Mouse (Mus musculus): ENCODE results near the gene Fut2. TPM values are rescaled to one million over a fixed set of nuclear protein-coding genes. Genes with fewer than 3 reads are reported as not detected.

The Fut2 gene
- total RNA-seq, 1 experiment: 0.27 TPM

DNA sequence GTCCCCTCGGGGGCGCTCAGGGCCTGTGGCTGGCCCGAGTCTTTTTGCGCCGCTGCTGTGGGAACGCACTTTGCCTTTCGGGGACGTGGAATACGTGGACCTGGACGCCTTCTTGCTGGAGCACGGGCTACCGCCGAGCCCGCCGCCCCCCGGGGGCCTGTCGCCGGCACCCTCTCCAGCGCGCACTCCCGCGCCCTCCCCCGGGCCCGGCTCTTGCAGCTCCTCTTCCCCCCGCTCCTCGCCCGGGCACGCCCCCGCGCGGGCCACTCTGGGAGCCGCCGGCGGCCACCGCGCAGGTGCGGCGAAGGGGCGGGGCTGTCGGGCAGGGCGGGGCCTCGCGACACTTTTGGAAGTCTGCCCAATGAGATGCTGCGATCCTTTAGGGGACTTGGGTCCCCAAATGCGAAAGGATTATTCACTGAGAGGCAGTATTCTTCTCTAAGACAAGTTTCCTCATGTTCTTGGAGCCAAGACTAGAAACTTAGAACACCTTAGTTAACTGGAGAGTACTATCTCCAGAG, 40.6 kb upstream of the Fut2 start:
- in situ Hi-C loops (cut with MboI; ENCODE audit: low sequenced_read_pairs in 2 of 2, unreplicated experiment in 2 of 2): no loop called here
- H3K4me3 ChIP-seq (ENCODE audit: insufficient read depth in 1 of 2, low read depth in 1 of 2, low read length in 2 of 2, poor library complexity in 1 of 2, severe bottlenecking in 1 of 2): peak overlapping the region; percentile 80 to 85
- H3K27ac ChIP-seq (ENCODE audit: insufficient read depth, low read depth, low read length, poor library complexity, severe bottlenecking): peak overlapping the region; percentile 56
- H3K4me1 ChIP-seq (ENCODE audit: control insufficient read depth in 2 of 2, insufficient read depth in 2 of 2, low read length in 2 of 2, poor library complexity in 1 of 2): peaks cover 5 to 30% of the 10 kb centered on the region in 2 experiments; a peak in 3 of 4 replicates
- DNase-seq (ENCODE audit: low read depth, low spot score): no peak
- H3K36me3 ChIP-seq (ENCODE audit: control insufficient read depth, insufficient read depth, low read length, poor library complexity, severe bottlenecking): peaks cover 14% of the 10 kb centered on the region; the same call in 1 of the 2 replicates
- H3K9me3 ChIP-seq (ENCODE audit: control insufficient read depth, insufficient read depth, low read depth, low read length): no peaks in the 10 kb centered on the region
- H3K9ac ChIP-seq (ENCODE audit: insufficient read depth, low read depth, low read length, poor library complexity, severe bottlenecking): peak overlapping the region; percentile 83
- no peak for TF ChIP-seq HCFC1 (IDR thresholded peaks at IDR 0.05; ENCODE audit: borderline replicate concordance, insufficient read depth, low read length)
- TF ChIP-seq ZNF384 (IDR thresholded peaks at IDR 0.05; ENCODE audit: low read depth, low read length): no peak
- no peak for TF ChIP-seq ZC3H11A (IDR thresholded peaks at IDR 0.05; ENCODE audit: borderline replicate concordance, low read depth, low read length)
- no peak for TF ChIP-seq CHD2 (IDR thresholded peaks at IDR 0.05; ENCODE audit: low read depth, low read length)
- TF ChIP-seq MAFK (IDR thresholded peaks at IDR 0.05; ENCODE audit: insufficient read depth, low read depth, low read length): no peak

DNA sequence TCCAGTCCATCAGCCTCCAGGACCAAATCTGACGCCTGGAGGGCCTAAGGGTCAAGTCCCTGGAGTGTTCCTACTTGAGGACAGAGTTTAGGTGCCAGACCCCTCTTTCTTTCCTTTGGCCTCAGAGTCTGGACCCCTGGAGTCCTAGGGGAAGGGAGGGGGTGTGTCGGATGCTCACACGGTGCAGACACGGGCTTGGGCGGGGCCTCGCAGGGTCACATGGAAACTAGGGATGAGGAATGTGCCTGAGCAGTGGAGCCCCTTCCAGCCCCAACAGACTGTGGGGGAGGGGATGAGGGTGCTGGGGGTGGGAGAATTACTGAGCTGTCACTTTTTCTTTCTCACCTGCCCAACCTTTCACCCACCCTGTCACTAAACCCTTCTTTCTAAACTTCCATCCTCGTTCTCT, 39.7 kb upstream of the Fut2 start:
- no peak overlapping the region for H3K27ac ChIP-seq (ENCODE audit: insufficient read depth, low read depth, low read length, poor library complexity, severe bottlenecking)
- peaks cover 5 to 28% of the 10 kb centered on the region in 2 experiments; a peak in 3 of 4 replicates for H3K4me1 ChIP-seq (ENCODE audit: control insufficient read depth in 2 of 2, insufficient read depth in 2 of 2, low read length in 2 of 2, poor library complexity in 1 of 2)

DNA sequence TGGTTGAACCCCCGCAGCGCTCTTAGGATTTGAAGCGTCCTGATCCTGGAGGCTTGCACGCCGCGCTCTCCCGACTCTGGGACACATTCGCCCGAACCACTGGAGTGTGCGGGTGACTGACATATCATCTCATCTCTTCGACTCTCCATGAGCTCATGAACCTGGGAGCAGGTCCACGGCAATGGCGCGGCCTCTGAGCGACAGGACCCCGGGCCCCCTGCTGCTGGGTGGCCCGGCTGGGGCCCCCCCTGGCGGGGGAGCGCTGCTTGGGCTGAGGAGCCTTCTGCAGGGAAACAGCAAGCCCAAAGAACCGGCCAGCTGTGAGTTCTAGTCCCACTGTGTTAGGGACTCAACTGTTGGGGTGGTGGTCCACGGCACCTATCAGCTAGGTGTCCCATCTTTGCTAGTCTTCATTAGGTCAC, 39.3 kb upstream of the Fut2 start:
- peak overlapping the region; percentile 80 to 85 for H3K4me3 ChIP-seq (ENCODE audit: insufficient read depth in 1 of 2, low read depth in 1 of 2, low read length in 2 of 2, poor library complexity in 1 of 2, severe bottlenecking in 1 of 2)
- in situ Hi-C loops (cut with MboI; ENCODE audit: low sequenced_read_pairs in 2 of 2, unreplicated experiment in 2 of 2): no loop called here
- peaks cover 5 to 24% of the 10 kb centered on the region in 2 experiments; a peak in 3 of 4 replicates for H3K4me1 ChIP-seq (ENCODE audit: control insufficient read depth in 2 of 2, insufficient read depth in 2 of 2, low read length in 2 of 2, poor library complexity in 1 of 2)
- H3K9me3 ChIP-seq (ENCODE audit: control insufficient read depth, insufficient read depth, low read depth, low read length): no peaks in the 10 kb centered on the region
- no peak overlapping the region for H3K27ac ChIP-seq (ENCODE audit: insufficient read depth, low read depth, low read length, poor library complexity, severe bottlenecking)
- H3K36me3 ChIP-seq (ENCODE audit: control insufficient read depth, insufficient read depth, low read length, poor library complexity, severe bottlenecking): peaks cover 2% of the 10 kb centered on the region; the same call in 1 of the 2 replicates
- DNase-seq (ENCODE audit: low read depth, low spot score): no peak
- H3K9ac ChIP-seq (ENCODE audit: insufficient read depth, low read depth, low read length, poor library complexity, severe bottlenecking): peak overlapping the region; percentile 55; the same call in 1 of the 2 replicates
- no peak for TF ChIP-seq ZC3H11A (IDR thresholded peaks at IDR 0.05; ENCODE audit: borderline replicate concordance, low read depth, low read length)
- TF ChIP-seq HCFC1 (IDR thresholded peaks at IDR 0.05; ENCODE audit: borderline replicate concordance, insufficient read depth, low read length): no peak
- no peak for TF ChIP-seq ZNF384 (IDR thresholded peaks at IDR 0.05; ENCODE audit: low read depth, low read length)
- no peak for TF ChIP-seq CHD2 (IDR thresholded peaks at IDR 0.05; ENCODE audit: low read depth, low read length)
- no peak for TF ChIP-seq MAFK (IDR thresholded peaks at IDR 0.05; ENCODE audit: insufficient read depth, low read depth, low read length)

More for the DNA sequence above, 39.7 kb upstream of the Fut2 start:
- H3K9me3 ChIP-seq (ENCODE audit: control insufficient read depth, insufficient read depth, low read depth, low read length): no peaks in the 10 kb centered on the region
- in situ Hi-C loops (cut with MboI; ENCODE audit: low sequenced_read_pairs in 2 of 2, unreplicated experiment in 2 of 2): no loop called here
- TF ChIP-seq ZC3H11A (IDR thresholded peaks at IDR 0.05; ENCODE audit: borderline replicate concordance, low read depth, low read length) (no peak), HCFC1 (IDR thresholded peaks at IDR 0.05; ENCODE audit: borderline replicate concordance, insufficient read depth, low read length) (no peak), MAFK (IDR thresholded peaks at IDR 0.05; ENCODE audit: insufficient read depth, low read depth, low read length) (no peak), CHD2 (IDR thresholded peaks at IDR 0.05; ENCODE audit: low read depth, low read length) (no peak), ZNF384 (IDR thresholded peaks at IDR 0.05; ENCODE audit: low read depth, low read length) (no peak)
- peak overlapping the region; percentile 83; the same call in 1 of the 2 replicates for H3K9ac ChIP-seq (ENCODE audit: insufficient read depth, low read depth, low read length, poor library complexity, severe bottlenecking)
- peaks cover 6% of the 10 kb centered on the region; the same call in 1 of the 2 replicates for H3K36me3 ChIP-seq (ENCODE audit: control insufficient read depth, insufficient read depth, low read length, poor library complexity, severe bottlenecking)
- DNase-seq (ENCODE audit: low read depth, low spot score): no peak
- H3K4me3 ChIP-seq (ENCODE audit: insufficient read depth in 1 of 2, low read depth in 1 of 2, low read length in 2 of 2, poor library complexity in 1 of 2, severe bottlenecking in 1 of 2): peak overlapping the region; percentile 80 to 85

DNA sequence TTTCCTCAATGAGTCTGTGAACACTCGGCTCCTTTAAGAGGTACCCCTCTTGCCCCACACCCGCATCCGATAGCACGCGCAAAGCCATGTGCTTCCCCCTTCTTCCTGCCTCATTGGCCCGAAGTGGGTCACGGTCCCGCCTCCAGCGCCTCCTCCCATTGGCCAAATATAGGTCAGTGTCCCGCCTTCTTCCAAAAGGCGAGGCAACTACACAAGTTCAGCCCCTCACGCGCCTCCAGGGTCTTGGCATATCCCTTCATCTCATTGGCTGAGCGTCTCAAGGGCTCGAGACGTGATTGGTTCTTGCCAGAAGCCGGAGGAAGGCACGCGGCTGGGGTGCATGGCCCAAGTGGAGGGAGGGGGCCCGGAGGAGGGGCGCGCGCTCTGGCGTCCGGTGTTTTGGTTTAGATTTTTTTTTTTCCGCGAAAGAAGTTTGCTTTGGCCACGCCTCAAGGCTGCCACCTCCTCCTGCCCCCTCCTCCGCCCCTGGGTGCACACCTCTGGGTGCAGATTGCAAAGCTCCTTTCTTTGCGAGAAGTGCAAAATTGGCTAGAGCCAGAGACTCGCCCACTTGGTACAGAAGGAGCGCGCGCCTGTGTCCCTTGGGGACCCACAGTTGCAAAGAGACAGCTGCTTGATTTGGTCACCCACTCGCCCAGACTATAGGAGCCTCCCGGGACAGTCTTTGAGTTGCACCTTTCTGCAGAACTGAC, 38.7 kb upstream of the Fut2 start, which contains the start of gene Dbp:
Dbp (plus strand) TSS at position 359 of the 713 bp plus-strand sequence.
- H3K36me3 ChIP-seq (ENCODE audit: control insufficient read depth, insufficient read depth, low read length, poor library complexity, severe bottlenecking): peaks cover 2% of the 10 kb centered on the region; the same call in 1 of the 2 replicates
- peak; percentile 49; the same call in 1 of the 2 replicates for TF ChIP-seq HCFC1 (IDR thresholded peaks at IDR 0.05; ENCODE audit: borderline replicate concordance, insufficient read depth, low read length)
- no peak for TF ChIP-seq ZC3H11A (IDR thresholded peaks at IDR 0.05; ENCODE audit: borderline replicate concordance, low read depth, low read length)
- peak; percentile 34; the same call in 1 of the 2 replicates for TF ChIP-seq ZNF384 (IDR thresholded peaks at IDR 0.05; ENCODE audit: low read depth, low read length)
- no peak for TF ChIP-seq MAFK (IDR thresholded peaks at IDR 0.05; ENCODE audit: insufficient read depth, low read depth, low read length)
- peak; percentile 86 for TF ChIP-seq CHD2 (IDR thresholded peaks at IDR 0.05; ENCODE audit: low read depth, low read length)
- peak within 1 kb of the TSS; percentile 22; the same call in 1 of the 2 replicates for H3K27ac ChIP-seq (ENCODE audit: insufficient read depth, low read depth, low read length, poor library complexity, severe bottlenecking)
- peaks cover 5 to 22% of the 10 kb centered on the region in 2 experiments; a peak in 3 of 4 replicates for H3K4me1 ChIP-seq (ENCODE audit: control insufficient read depth in 2 of 2, insufficient read depth in 2 of 2, low read length in 2 of 2, poor library complexity in 1 of 2)
- peak within 1 kb of the TSS; percentile 74 for H3K9ac ChIP-seq (ENCODE audit: insufficient read depth, low read depth, low read length, poor library complexity, severe bottlenecking)
- peak; percentile 99 for DNase-seq (ENCODE audit: low read depth, low spot score)
- peak within 1 kb of the TSS; percentile 80 to 85 for H3K4me3 ChIP-seq (ENCODE audit: insufficient read depth in 1 of 2, low read depth in 1 of 2, low read length in 2 of 2, poor library complexity in 1 of 2, severe bottlenecking in 1 of 2)
- no peaks in the 10 kb centered on the region for H3K9me3 ChIP-seq (ENCODE audit: control insufficient read depth, insufficient read depth, low read depth, low read length)
- in situ Hi-C loops (cut with MboI; ENCODE audit: low sequenced_read_pairs in 2 of 2, unreplicated experiment in 2 of 2): no loop called here
